Mouse (Mus musculus) CH12.LX (cell line): ENCODE data around the gene Taf5.

Experiments used
- CTCF ChIP-seq, 2 experiments: IDR thresholded peaks in 1 of 2; conservative IDR thresholded peaks in 1 of 2; 2 replicates each; pipeline ENCODE4 v1.5.1; 2011 to 2012; ENCODE audit warnings: low read depth in 2 of 2, low read length in 2 of 2, improper control_type of control experiment in 1 of 2, inconsistent platforms in 1 of 2, mild to moderate bottlenecking in 1 of 2, moderate library complexity in 1 of 2
- HCFC1 ChIP-seq: IDR thresholded peaks from 2 replicates; pipeline ENCODE4 v1.6.1; 2012; ENCODE audit warnings: low read depth, mild to moderate bottlenecking, inconsistent platforms, low read length, improper control_type of control experiment
- KAT2A ChIP-seq: IDR thresholded peaks from 2 replicates; pipeline ENCODE4 v1.6.1; 2012; ENCODE audit warnings: low read length, improper control_type of control experiment, inconsistent platforms; ENCODE audit not compliant: insufficient replicate concordance

DNA sequence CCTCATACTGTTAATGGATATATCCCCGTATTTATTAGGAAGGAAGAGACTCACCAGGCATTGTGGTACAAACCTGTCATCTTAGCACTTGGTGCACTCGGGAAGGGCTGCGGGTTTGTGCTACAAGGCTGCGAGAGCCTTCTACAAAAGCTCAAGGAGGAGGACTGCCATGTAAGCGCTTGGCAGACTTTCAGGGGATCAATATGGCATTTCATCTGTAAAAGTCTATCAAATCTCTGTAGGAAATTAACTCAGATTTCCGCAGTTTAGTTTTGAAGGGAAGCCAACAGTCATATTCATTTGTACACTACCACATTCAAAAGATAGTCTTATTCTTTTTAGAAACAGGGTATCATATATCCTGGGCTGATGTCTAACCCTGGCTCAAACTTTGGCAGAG lies 35.8 kb upstream of the Taf5 start:
- TF ChIP-seq CTCF (conservative IDR thresholded peaks at IDR 0.05 in 1 of 2, IDR thresholded peaks at IDR 0.05 in 1 of 2; ENCODE audit: low read depth in 2 of 2, low read length in 2 of 2): no peak
- no peak for TF ChIP-seq KAT2A
- no peak for TF ChIP-seq HCFC1
